Mouse (Mus musculus) frontal cortex, adult 2 months (tissue): ENCODE results near the gene Emc7. TPM values are rescaled to one million over a fixed set of nuclear protein-coding genes. Genes with fewer than 3 reads are reported as not detected.

ENCODE experiments used
- DNase-seq, 2 experiments: peaks; one replicate each; pipeline ENCODE4 v3.0.0; 2022; ENCODE audit warnings: low spot score in 1 of 2; ENCODE audit errors: extremely low spot score in 1 of 2
- polyA plus RNA-seq: library from polyadenylated mRNA; depleted of rRNA; stranded (reverse); fragments of >200 nt; gene quantifications from 2 replicates; pipeline ENCODE4 v1.2.3, GENCODE M21; 2012

Emc7 gene
- polyA plus RNA-seq, 1 experiment: 32.1 TPM

DNA sequence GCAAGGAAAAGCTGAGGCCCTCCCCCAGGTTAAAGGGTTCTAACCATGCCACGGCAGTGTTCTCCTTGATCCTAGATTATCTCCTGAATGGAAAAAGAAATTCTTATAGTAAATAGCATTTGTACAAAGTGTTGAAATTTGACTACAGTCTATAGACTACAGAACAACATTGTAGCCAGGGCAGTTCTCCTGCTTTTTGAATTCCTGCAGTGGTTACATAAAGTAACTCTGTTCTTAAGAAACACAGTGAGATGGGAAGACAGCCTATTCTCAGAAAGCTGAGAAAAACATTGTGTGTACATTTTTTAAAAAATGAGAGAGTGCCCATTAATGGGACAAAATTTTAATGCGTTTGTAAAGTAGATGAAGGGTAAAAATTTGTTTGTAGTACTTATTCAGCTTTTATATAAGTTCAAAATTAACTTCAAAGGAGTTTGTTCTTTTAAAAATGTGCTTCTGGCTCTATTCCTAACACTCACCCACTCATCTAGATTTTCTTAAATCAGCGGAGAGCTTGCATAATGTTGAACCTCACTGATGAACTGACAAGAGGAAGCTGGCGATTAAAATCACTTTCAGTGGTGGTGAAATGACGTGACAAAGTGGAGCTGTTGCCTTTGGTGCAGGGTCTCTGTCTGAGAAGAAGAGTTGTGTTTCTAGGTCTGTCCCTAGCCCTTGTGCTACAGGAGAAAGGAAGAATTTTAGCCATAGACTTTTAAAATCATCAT is 20.4 kb downstream of the Emc7 start:
- peak; percentile 51 to 67 for DNase-seq

DNA sequence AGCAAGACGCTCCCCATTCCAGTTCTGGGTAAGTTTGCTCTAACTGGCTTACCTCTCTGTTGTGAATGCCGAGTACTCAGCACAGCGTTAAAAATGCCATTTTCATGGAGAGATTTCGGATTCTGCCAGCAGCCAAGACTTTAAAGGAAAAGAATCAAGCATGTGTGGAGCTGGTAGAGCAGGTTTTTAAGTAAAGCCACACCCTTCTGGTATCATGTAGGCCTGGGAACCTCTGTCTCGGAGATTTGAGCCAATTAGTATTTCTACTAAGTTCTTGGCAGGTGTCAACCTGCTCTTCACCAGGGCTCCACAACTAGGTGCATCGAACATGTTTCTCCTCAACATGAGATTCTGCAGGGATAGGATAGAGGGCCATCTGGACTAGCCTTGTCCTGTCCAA is 21.8 kb downstream of the Emc7 start:
- DNase-seq: no peak

DNA sequence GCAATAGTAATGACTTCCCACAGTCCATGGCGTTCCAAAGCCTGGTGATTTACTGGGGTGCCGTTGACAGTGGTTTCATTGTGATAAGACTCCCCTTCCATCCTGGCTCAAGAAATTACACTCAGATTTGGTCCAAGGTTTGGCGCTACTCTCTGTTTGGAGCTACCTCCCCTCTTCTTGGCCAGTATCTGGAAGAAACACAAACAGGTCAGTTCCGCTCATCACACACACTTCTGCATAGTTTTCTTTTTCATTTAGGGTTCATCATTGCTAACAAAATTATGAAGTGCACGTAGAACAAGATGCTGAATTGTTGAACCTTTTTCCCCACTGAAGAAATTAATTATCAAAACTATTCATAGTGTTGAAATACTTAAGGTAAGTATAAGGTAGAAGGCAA is 25.9 kb downstream of the Emc7 start, which contains the start of gene Chrm5:
Gene Chrm5, minus strand, starts transcription at position 101 of the 400 bp plus-strand sequence.
- no peak for DNase-seq

DNA sequence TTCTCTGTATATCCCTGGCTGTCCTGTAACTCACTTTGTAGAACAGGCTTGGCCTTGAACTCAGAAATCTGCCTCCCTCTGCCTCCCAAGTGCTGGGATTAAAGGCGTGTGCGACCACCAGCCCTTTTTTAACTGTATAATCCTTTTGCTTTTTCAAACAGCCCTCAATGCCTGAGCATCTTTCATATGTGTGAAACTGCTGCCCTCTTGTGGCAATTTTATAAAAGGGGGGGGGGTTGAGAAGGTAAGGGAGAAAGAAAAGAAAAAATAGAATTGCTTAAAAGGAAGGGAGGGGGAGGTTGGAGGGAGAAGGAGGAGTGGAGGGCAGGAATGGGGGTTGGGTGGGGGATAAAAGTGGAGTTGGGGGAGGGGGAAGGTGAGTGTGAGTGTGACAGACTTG is 26.8 kb downstream of the Emc7 start:
- peak in 1 of 2 experiments; percentile 60 for DNase-seq

DNA sequence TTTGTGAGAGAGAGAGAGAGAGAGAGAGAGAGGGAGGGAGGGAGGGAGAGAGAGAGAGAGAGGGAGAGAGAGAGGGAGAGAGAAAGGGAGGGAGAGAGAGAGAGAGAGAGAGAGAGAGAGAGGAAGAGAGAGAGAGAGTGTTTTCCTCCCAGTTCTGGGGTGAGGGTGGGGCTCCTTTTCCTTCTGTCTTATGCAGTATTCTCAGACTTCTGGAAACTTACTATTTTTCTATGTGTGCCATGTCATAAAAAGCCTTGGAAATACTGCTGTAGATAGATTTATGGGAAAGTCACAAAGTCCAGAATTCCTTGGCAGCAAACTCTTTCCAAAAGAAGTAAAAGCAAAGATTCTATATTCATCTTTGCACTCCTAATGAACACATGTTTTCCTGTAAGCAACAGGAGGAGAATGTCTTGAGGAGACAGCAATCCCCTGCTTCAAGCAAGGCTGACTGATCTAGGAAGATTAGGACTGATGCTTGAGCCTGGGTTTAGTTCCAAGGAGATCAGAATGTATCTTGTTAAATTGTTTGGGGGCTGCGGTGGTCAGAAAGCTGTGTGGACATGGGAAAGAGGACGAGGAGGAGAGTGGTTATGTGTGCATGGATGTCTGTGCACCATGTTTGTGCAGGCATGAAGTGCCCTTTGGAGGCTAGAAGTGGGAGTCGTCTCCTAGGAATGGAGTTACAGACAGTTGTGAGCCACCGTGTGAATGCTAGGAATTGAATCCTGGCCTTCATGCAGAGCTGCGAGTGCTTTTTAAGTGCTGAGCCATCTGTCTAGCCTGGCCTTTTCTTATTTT is 27.9 kb downstream of the Emc7 start:
- DNase-seq: peak in 1 of 2 experiments; percentile 47

DNA sequence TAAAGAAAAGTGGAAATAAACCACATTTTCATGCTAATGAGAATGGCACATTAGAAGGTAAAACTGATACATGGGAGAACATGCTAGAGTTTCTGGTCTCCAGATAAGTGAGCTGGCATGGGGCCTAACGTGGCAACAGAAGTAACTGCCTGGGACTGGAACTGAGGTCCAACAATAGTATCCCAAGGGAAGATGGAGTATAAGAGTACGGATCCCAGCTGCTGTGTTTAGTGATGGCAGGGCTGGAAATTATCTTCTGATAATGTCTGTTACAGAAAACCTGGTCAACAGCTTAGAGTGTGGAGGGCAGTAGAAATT is 28.5 kb downstream of the Emc7 start:
- DNase-seq: no peak

DNA sequence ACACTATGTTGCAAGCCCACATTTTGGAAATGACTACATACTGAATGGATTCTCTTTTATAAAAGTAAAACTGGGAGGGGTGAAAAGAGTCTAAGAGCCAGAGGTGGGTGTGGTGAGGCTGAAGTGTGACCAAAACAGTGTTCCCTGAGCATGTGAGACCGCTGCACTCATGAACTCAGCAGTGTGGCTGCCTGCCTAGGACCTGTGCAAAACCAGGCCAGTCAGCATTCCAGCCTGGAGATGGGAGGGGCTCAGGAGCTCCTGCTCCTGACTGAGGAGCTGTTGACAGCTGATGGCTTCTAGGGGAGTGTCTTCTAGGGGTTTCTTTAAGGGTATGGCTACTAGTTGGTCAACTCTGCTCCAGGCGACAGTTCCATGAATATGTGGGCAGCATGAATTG is 30.1 kb downstream of the Emc7 start:
- DNase-seq: no peak

DNA sequence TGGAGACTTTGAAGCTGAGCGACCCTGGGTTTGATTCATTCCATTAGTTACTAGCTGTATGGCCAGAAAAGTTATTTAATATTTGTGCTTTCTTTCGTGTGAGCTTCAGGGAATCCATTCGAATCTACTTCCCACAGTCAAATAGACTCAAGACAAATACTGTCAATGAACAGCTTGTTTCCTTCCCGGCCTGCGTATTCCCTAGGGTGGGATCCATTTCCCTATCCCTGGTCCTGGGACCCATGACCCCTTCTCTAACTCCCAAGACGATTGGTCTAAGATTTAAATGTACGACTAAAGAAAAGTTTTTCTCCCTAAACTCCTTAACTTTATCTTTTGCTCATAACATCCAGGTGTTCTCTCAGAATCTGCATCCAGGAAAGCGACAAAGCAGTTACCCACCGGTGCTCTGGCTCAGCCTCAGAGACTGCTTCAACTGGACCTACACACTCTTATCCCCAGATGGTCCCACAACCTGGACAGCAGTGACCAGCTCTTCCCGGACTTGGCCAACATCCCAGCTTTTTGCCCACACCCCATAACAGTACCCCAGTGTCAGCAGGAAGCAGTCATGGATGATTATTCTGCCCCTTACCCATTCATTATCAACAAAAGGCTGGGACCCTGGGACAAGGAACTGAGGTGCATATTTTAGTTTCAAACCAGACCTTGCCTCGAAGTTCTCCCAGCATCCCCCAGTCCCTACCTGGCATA is 35.8 kb downstream of the Emc7 start:
- no peak for DNase-seq

DNA sequence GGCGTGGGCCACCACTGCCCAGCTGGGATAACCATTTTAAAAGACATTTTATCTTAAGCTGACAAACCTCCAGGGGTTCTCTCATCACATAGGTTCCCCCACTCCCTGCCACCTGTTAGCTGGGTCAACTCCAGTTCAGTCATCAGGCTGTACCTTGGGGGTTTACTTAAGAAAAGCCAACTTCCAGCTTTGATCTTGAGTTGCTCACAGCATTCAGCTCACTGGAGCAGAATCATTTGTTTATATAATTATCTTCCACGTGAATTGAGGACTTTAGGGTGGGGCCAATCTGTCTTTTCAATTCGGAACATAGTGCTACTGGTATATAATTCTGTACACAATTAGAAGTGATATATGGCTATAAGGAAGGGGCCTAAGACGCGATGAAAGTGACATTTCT is 36.8 kb downstream of the Emc7 start:
- DNase-seq: no peak

DNA sequence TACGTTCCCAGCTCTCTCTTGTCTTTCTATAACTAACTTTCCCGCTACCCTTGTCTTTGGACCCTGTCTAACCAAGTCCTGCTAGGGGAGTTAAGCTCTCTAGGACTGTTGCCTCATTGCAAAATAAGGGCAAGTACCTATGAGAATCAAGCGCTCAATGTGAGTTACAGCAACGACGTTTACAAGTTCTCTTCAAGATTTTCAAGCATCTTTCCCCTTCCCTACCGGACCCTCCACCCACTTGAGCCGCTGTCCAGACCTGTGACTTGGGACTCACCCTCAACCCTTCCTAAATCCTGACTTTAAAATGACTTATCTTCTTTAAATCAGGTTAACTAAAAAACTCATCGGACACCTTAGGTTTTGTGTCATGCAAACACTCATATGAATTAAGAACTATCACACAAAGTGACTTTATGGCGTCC is 37.6 kb downstream of the Emc7 start:
- DNase-seq: no peak

DNA sequence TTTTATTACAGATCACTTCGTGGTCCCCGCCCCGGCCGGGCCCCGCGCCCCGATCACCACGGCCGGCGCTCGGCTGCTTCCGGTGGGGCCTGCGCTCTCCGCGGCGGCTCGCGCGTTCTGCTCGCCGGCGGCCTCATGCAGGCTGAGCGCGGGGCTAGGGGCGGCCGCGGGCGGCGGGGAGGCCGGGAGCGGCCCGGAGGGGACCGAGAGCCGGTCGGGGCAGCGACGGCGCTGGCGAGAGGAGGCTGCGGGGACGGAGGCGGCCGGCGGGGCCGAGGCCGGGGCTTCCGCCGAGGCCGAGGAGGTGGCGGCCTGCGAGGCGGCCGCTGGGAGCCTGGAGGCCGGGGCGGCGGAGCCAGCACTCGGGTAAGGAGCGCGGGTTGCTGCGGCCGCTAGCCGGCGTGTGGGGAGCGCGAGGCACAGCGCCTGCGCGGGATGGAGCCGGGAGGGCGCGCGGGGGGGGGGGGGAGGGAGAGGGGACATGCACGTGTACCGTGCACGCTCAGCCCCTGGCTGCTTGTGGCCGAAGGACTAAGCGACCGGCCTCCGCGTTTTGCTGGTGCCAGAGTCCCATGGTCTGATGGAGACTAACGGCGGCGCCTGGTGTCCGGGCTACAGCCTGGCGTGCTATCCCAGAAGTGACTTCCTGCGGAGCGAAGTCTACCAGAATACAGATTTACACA is 38.2 kb downstream of the Emc7 start, which contains the start of gene Aven:
Gene Aven, plus strand, starts transcription at position 109 of the 683 bp plus-strand sequence.
- DNase-seq: peak in 1 of 2 experiments; percentile 79

DNA sequence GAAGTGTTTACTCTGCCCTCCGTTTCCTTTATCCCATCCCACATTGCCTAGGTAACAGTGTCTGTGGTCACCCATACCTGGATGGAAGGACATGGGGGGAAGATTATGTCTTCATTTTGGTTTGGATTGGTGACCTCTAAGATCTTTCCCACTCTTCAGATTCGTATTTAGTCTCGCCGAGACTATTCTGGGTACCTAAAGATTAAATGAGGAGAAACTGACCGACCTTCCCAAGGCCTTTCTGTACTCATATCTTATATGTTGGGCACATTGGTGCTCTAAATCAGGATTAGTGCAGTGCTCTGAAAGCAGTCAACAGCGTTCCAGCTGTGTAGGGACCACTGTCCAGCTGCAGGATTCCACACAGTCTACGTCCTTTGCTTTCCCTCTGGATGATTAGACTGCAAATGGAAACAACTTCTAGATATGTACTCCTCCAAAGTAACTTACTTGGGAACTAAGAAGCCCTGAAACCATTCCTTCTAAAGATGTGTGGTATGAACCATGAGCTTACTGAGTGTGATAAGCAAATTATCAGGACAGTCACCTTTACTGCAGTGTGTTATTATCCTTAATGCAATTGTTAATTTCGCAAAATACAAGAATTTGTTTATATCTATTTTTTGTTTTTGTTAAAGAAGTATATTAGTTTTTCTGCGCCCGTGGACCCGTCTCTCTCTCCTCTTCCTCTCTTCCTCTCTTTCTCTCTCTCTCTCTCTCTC is 38.9 kb downstream of the Emc7 start:
- no peak for DNase-seq

DNA sequence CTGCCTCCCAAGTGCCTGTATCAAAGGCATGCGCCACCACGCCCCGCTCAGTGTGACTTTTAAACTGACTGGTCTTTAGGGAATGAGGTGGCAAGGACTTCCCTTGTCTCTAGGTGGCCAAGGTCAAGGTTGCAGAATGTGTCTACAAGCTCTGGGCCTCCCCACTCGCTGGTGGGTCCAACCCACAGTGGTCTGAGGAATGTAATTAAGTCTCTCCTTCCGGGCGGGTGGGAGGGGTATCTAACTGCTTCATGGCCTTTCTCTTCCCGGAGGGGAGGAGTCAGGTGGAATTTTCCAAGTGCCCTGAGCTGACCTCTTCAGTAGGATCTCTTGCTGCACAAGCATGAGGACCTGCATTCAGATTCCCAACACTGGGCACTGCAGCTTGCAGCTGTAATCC is 43.1 kb downstream of the Emc7 start:
- no peak for DNase-seq

DNA sequence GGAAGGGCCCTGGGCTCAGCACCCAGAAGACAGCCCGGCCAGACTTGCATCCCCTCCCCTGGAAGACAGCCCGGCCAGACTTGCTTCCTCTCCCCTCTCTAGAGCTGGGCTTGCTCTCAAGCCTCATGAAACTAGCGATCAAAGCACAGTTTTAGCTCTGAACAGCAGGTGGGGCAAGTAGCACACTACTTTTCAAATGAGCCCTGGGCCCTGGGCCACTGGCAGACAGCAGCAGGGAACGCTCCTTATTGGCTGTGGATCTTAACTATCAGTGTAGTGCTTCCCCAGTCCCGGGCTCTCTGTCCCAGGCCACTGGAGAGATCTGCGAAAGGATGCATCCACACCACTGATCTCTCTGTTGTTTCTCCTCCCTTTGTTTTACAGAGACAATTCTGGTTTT is 46.4 kb downstream of the Emc7 start:
- peak; percentile 57 to 86 for DNase-seq

DNA sequence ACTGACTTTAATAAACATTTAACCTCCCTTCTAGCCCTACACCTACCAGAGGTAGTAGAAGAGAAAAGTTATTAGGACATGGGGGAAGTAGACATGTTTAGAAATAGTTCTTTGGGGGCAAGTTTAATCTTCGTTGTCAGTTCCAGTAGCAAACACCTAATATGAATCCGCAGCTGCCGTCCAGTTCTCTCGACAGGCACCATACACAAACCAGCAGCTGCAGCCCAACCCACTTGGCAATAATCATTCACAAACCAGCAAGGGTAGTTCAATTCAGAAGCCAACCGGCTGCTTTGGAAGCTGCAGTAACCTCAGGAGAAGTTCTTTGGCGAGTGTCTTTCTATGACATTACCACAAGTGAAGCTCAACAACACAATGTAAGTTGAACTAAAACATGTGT is 49.2 kb downstream of the Emc7 start:
- no peak for DNase-seq

DNA sequence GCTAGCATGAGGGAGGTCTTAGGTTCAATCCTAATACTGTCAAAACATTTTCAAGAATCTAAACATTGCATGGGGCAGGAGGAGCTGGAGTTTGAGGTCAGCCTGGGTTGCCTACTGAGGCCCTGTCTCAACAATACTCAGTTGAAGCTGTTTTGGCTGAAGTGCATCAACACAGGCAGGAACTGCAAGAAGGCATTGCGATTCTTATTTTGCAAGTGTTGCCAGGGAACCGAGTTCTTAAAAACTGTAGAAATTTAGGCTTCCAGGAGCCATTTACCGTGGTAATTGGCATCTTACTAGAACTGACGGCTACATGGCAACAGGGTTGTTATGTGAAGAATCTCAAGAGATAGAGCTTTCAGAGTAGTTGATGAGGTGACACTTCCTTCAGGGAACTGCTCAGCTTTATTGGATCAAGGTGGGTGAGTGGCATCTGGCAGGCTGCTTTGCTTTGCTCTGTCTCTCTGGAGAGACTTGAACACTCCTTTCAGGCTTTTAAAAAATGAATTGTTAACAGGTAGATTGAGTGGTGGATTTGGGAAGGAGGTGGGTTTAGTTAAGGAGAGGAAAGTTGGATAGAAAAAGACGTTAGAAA is 52.1 kb downstream of the Emc7 start:
- no peak for DNase-seq

DNA sequence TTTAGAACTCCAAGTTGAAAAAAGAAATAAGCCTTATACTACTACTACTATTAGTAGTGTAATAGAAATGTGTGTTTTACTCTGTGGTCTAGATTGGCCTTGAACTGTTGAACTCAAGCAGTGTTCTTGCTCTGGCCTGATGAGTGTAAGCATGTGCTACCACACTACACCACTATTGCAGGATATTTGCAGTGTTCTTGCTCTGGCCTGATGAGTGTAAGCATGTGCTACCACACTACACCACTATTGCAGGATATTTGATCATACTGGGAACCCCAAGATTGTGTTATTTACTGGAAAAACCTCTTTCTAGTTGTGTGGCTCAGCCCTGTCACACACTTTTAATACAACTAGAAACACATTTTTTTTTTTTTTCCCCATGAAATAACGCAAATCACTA is 52.6 kb downstream of the Emc7 start:
- DNase-seq: no peak

DNA sequence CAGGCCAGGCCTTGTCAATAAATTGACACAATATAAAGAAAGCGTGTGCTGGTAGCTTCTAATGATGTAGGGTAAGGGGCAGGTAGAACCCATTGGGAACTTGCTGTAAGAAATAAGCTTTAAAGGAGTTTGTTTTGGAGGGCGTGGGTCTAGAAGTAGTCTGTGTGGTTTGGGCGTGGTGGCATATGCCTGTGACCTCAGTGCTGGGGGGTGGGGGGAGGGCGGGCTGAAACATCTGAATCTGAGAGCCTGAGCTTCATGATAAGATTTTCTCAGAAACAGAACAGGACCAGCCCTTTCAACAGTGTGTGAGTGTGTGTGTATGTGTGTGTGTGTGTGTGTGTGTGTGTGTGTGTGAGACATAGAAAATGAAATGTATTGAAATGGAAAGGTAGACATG is 55.3 kb downstream of the Emc7 start:
- DNase-seq: no peak

DNA sequence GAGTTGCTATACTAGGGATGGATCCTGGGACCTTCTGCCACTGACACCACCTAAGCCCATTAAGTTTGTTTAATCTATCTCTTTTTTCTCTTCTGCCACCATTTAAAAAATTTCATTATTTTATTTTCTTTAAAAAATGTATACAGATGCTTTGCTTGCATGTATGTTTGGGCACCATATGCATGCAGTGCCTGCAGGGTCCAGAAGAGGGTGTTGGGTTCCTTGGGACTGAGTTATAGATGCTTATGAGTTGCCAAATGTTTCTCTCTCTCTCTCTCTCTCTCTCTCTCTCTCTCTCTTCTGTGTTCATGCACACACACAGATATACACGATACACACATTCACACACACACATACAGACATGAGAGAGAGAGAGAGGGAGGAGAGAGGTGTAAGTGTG is 58.2 kb downstream of the Emc7 start:
- no peak for DNase-seq

DNA sequence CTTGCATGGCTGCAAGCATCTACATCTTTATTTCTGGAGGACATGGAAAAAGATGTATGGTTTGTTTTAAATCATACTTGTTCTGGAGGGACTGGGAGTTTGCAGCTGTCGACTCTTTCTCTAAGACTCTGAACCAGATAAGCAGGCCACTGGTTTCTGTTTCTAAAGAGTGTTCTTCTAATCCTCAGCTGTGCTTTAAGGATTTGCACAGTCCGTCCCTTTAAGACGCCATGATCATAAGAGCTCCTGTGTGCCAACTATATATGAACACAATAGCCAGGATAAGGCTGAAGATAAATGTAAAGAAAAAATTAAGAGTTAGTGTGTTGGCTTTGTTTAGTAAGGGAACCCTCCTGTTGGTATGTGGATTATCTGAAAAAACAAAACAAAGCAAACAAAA is 61.9 kb downstream of the Emc7 start:
- DNase-seq: no peak
